Mouse (Mus musculus) embryonic facial prominence, embryonic 12.5 days (tissue): ENCODE data around the gene Nid1. TPM values are rescaled to one million over a fixed set of nuclear protein-coding genes. Genes with fewer than 3 reads are reported as not detected.

Experiments used
- ATAC-seq: fragments of 200-750 bp; cut with Nextera tagmentation; 2 replicates; pipeline ENCODE4 v1.8.0; 2017; ENCODE audit not compliant: insufficient number of reproducible peaks, insufficient read depth, low FRiP score, low TSS enrichment
- H3K27ac ChIP-seq: fragments of 300-500 bp; sonication (generic); 2 replicates; pipeline ENCODE4 v1.5.1; 2016; ENCODE audit warnings: mild to moderate bottlenecking
- H3K27me3 ChIP-seq: fragments of 300-500 bp; sonication (generic); 2 replicates; pipeline ENCODE4 v1.6.1; 2016; ENCODE audit warnings: mild to moderate bottlenecking, moderate library complexity
- H3K36me3 ChIP-seq: fragments of 300-500 bp; sonication (generic); 2 replicates; pipeline ENCODE4 v1.6.1; 2016; ENCODE audit warnings: mild to moderate bottlenecking
- H3K4me1 ChIP-seq: fragments of 300-500 bp; sonication (generic); 2 replicates; pipeline ENCODE4 v1.6.1; 2016
- H3K4me2 ChIP-seq: fragments of 300-500 bp; sonication (generic); replicated peaks from 2 replicates; pipeline ENCODE4 v1.6.1; 2016; ENCODE audit warnings: mild to moderate bottlenecking, moderate library complexity
- H3K4me3 ChIP-seq: fragments of 300-500 bp; sonication (generic); 2 replicates; pipeline ENCODE4 v1.5.1; 2016; ENCODE audit warnings: mild to moderate bottlenecking
- H3K9ac ChIP-seq: fragments of 300-500 bp; sonication (generic); 2 replicates; pipeline ENCODE4 v1.6.1; 2016; ENCODE audit warnings: mild to moderate bottlenecking, moderate library complexity
- H3K9me3 ChIP-seq: fragments of 300-500 bp; sonication (generic); 2 replicates; pipeline ENCODE4 v1.6.1; 2016; ENCODE audit warnings: mild to moderate bottlenecking, moderate library complexity
- WGBS: fragments of 180-500 bp; shearing (Covaris S2); methylation state at CpG from one replicate; pipeline ENCODE4 v1.1.7; 2016; 5-methylcytosine and 5-hydroxymethylcytosine counted together
- polyA plus RNA-seq: library from polyadenylated mRNA; unstranded; fragments of >200 nt; fragmentation: Nextera tagmentation; extraction: Ambion mirVana; gene quantifications from 2 replicates; pipeline ENCODE4 v1.2.1, GENCODE M21; 2016

Nid1 gene
- polyA plus RNA-seq, 1 experiment from 2014 or later = 65.7 TPM

DNA sequence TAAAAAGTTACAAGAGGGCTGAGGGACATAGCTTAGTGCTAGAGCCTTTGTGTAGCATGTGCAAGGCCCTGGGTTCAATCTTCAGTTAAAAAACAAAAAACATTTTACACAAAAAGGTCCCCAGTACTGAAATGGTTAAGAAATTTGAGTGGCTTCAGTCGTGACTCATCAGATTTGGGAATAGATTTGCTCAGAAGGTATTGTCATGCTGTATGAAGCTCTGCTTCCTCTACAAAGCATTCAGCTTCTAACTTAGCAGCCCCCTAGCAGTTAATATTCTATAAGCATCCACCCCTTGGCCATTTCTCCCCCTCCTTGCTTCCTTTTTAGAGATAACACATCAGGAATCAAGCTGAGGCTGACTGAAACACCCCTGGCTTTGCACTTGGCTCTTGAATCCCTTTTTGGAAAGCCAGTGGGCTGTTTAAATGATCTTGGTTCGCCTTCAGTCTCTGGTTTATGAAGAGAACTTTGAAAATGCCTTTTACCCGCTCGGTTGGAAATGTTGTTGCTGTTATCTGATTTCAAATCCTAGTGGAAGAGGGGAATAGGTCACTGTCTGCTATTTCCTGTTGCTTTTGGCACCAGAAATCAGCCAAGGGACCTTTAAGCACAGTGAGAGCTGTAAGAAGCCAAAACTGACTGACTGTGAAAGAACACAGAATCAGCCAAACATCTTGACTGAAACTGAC is 66.5 kb downstream of the Nid1 start:
- Histone ChIP-seq H3K4me2 (no peak overlapping the region), H3K27ac (peak overlapping the region; percentile 19; the same call in 1 of the 2 replicates), H3K4me1 (no peaks in the 10 kb centered on the region), H3K9ac (no peak overlapping the region), H3K9me3 (no peaks in the 10 kb centered on the region), H3K36me3 (peaks cover 43% of the 10 kb centered on the region), H3K4me3 (no peak overlapping the region), H3K27me3 (no peaks in the 10 kb centered on the region)
- ATAC-seq = no peak
- 41% methylated on average over 4 of the region's 4 CpGs for WGBS

DNA sequence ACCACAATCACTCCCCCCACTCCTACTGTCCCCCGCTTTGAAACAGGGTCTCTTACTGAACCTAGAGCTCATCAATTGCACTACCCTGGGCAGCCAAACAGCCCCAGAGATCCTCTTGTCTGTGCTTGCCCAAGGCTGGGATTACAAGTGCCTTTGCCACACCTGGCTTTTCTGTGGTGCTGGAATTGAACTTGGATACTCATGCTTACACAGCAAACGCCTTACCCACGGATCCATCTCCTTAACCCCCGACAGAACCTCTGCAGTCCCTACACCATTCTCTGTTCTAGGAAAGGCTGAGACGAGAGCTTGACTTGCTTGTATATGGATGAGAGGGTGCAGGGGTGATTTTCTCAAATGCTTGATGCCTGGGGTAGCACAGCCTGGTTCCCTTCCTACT is 67.7 kb downstream of the Nid1 start:
- Histone ChIP-seq H3K4me3 (no peak overlapping the region), H3K9ac (no peak overlapping the region), H3K4me1 (no peaks in the 10 kb centered on the region), H3K36me3 (peaks cover 48% of the 10 kb centered on the region), H3K4me2 (no peak overlapping the region), H3K9me3 (no peaks in the 10 kb centered on the region), H3K27ac (no peak overlapping the region), H3K27me3 (no peaks in the 10 kb centered on the region)
- no peak for ATAC-seq
- WGBS = 82% methylated on average over 5 of the region's 5 CpGs

DNA sequence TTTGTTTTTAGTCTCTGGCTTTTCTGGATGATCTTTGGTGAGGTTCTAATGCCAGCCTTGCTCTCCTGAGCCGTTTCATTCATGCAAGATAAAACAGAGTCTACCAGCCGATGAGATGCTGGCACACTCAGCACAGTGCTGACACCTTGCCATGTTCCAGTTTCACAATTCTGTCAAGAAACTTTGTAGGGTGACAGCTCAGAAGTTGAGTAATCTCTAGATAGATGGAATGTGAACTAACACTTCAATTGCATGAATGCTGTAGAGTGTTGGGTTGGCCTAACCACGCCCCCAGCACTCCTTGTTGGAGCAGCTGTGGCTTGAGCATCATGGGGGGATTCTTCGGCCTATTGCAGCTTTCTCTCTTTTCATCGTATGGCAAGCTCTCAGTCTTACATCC is 69.2 kb downstream of the Nid1 start:
- Histone ChIP-seq H3K27ac (no peak overlapping the region), H3K36me3 (peaks cover 53% of the 10 kb centered on the region), H3K4me1 (no peaks in the 10 kb centered on the region), H3K9me3 (no peaks in the 10 kb centered on the region), H3K27me3 (no peaks in the 10 kb centered on the region), H3K4me3 (no peak overlapping the region), H3K4me2 (no peak overlapping the region), H3K9ac (no peak overlapping the region)
- no peak for ATAC-seq
- 89% methylated on average over 5 of the region's 5 CpGs for WGBS

DNA sequence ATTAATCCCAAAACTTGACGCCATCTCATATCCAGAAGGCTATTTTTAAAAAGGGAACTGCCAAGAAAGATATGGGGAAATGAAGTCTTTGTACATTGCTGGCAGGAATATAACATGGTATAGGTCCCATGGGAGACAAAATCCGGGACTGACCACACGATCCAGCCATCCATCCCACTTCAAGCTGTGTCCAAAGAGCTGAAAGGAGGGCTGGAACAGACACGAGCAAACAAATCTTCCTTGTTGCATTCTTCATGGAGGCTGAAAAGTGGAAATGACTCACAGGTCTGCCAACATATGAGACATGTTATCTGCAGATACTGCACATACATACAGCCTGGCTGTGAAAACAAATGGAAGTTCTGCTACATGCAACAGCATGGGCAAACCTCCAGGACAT is 77.5 kb downstream of the Nid1 start:
- no peak overlapping the region for H3K9ac ChIP-seq
- H3K9me3 ChIP-seq = no peaks in the 10 kb centered on the region
- no peak overlapping the region for H3K27ac ChIP-seq
- peaks cover 10% of the 10 kb centered on the region for H3K36me3 ChIP-seq
- no peak for ATAC-seq
- H3K27me3 ChIP-seq = no peaks in the 10 kb centered on the region
- 81% methylated on average over 4 of the region's 4 CpGs for WGBS
- no peak overlapping the region for H3K4me3 ChIP-seq
- H3K4me2 ChIP-seq = no peak overlapping the region
- no peaks in the 10 kb centered on the region for H3K4me1 ChIP-seq

DNA sequence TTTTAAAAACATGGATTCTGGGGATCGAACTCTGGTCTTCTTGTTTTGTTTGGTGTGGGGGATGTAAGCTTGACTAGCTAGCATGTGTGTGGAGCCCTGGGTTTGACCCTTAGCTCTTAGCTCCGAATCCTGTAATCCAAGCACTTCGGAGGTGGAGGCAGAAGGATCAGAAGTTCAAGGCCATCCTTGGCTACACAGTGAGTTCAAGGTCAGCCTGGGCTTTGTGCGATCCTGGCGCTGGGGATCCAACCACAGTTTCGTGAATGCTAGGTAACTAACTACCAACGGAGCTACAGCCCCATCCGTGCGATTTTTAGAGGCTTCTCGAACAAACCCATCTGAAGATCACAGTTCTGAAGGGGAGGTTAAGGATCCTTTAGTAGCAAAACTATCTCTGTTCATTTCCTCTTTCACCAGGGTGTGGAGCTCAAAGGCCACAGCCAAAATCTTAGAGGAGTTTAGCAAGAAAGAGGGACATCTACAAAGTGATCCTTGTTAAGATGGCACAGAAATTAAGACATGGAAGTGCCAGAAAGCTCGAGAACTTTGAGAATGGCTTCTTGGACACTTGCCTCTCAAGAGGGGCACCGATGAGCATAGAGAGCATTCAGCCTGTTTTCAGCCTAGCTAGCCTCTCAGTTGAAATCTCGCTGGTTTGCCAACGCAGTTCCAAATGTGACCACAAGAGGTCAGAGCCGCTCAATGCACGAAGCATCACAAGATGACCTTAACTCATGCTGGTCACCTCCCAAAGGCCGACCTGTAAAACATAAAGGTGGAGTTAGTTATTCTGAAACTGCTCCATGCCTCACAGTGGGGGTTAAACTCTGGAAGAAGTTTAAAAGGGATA is 79.2 kb downstream of the Nid1 start:
- WGBS = 50% methylated on average over 17 of the region's 17 CpGs
- Histone ChIP-seq H3K27me3 (no peaks in the 10 kb centered on the region), H3K9ac (no peak overlapping the region), H3K27ac (no peak overlapping the region), H3K4me1 (no peaks in the 10 kb centered on the region), H3K9me3 (no peaks in the 10 kb centered on the region), H3K4me3 (no peak overlapping the region), H3K36me3 (no peaks in the 10 kb centered on the region), H3K4me2 (no peak overlapping the region)
- ATAC-seq = no peak

DNA sequence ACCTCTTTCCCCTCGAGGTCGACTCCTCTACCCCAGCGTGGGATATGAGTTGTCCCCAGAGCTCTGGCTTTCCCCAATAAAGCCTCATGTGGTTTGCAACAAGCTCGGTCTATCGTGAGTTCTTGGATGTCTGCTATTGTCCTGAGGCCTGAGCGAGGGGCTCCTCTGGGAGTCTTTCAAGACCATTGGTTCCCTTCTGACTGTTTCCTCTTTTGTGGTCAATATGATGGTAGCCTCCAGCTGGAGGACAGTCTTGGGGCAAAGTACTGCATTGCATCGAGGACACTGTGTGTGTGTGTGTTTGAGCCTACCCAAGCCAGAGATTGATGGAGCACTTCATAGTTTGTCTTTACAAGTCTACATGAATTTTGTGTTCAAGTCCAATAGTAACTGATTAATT is 80.8 kb downstream of the Nid1 start:
- WGBS = 85% methylated on average over 7 of the region's 7 CpGs

DNA sequence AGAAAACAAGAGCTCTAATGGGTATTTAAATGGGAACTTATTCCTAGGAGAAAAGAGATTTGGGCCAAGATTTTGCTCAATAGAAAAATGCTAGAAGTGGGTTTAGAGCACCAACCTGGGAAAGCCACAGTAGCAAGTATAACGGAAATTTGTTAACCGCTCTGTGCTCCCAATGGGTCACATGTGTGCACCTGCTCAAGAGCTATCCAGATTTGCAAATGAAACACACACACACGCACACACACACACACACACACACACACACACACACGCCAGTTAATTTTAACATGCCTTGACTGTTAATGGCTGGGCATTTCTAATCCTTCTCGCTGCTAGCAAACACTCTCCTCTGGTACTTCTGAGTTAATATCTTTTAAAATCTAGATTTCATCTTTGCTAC is 83.1 kb downstream of the Nid1 start:
- no peaks in the 10 kb centered on the region for H3K9me3 ChIP-seq
- no peak overlapping the region for H3K27ac ChIP-seq
- no peaks in the 10 kb centered on the region for H3K27me3 ChIP-seq
- H3K4me1 ChIP-seq = 0 out of 2 replicates have a peak, but pooled peaks cover 2% of the 10 kb centered on the region
- no peak overlapping the region for H3K4me3 ChIP-seq
- no peaks in the 10 kb centered on the region for H3K36me3 ChIP-seq
- no peak for ATAC-seq
- H3K9ac ChIP-seq = no peak overlapping the region
- H3K4me2 ChIP-seq = no peak overlapping the region
- 90% methylated on average over 5 of the region's 5 CpGs for WGBS

More for the DNA sequence above, 80.8 kb downstream of the Nid1 start:
- H3K4me2 ChIP-seq = no peak overlapping the region
- no peaks in the 10 kb centered on the region for H3K9me3 ChIP-seq
- no peaks in the 10 kb centered on the region for H3K27me3 ChIP-seq
- no peak overlapping the region for H3K9ac ChIP-seq
- H3K4me3 ChIP-seq = no peak overlapping the region
- ATAC-seq = no peak
- H3K36me3 ChIP-seq = no peaks in the 10 kb centered on the region
- H3K27ac ChIP-seq = no peak overlapping the region
- no peaks in the 10 kb centered on the region for H3K4me1 ChIP-seq

DNA sequence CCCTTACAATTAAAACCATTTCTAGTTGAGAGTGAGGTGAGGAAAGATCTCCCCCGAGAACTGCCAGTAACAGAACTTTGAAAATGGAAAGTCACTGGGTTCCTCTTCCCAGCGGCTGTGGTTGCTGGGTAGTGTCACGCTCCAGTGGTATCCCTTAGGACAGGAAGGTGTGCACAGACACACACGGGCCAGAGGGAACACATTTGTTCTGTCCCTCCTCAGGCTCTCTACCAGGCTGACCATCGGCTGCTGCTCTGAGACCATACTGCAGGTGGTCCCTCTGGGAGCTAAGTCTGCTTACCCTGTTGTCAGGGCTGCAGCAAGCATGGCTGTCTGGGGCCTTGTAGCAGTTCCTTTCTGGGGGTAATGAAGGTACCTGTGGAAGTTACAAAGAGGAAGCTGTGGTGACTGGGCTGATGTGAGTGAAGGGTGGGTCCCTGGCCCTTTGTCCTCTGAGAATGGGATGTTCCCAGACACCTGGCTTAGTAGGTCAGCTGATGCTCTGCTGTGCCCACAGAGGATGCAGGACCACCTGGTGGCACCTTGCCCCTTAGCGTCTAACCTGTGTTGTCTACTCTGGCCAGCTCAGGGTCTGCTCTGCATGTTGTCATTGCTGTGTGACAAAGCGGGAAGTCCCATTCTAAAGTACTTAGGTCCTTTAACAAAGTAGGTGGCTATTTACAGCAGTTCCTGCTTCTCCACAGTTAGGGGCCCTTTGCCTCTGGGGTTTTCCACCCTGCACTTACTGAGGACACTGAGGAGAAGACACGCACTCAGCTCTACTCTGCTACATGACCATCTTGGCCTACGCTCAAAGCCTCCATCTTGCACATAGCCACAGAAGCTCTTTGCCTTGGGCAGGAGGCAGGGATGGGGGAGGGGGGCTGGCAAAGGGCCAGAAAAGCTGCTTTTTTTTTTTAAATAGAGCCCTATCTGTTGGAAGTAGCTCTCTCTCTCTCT is 86.6 kb downstream of the Nid1 start:
- 83% methylated on average over 9 of the region's 9 CpGs for WGBS
- Histone ChIP-seq H3K27me3 (no peaks in the 10 kb centered on the region), H3K9me3 (no peaks in the 10 kb centered on the region), H3K9ac (no peak overlapping the region), H3K36me3 (no peaks in the 10 kb centered on the region), H3K27ac (no peak overlapping the region), H3K4me3 (no peak overlapping the region), H3K4me2 (no peak overlapping the region), H3K4me1 (0 out of 2 replicates have a peak, but pooled peaks cover 2% of the 10 kb centered on the region)
- ATAC-seq = 0 out of 2 replicates have a peak, but pooled peaks have one; percentile 55

DNA sequence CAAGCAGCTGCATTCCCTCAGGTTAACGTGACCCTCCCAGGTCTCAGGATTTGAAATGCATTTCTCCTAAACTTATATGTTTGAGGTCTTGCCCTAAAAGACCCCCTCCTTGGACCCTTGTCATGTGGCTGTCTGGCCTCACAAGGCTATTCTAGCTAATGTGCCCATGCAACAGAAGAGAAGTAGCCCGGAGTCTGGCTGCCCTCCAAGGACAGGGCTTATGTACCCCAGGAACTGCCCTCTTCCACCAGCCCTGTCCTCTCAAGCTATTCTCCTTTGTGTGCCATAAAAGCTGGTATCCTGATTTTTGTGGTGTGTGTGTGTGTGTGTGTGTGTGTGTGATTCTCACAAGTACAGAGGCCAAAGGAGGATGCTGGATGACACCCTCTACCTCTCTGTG is 87.9 kb downstream of the Nid1 start:
- Histone ChIP-seq H3K9me3 (no peaks in the 10 kb centered on the region), H3K9ac (no peak overlapping the region), H3K4me1 (0 out of 2 replicates have a peak, but pooled peaks cover 2% of the 10 kb centered on the region), H3K36me3 (no peaks in the 10 kb centered on the region), H3K27ac (no peak overlapping the region), H3K4me3 (no peak overlapping the region), H3K4me2 (no peak overlapping the region), H3K27me3 (no peaks in the 10 kb centered on the region)
- ATAC-seq = no peak
- 88% methylated on average over 2 of the region's 2 CpGs for WGBS

DNA sequence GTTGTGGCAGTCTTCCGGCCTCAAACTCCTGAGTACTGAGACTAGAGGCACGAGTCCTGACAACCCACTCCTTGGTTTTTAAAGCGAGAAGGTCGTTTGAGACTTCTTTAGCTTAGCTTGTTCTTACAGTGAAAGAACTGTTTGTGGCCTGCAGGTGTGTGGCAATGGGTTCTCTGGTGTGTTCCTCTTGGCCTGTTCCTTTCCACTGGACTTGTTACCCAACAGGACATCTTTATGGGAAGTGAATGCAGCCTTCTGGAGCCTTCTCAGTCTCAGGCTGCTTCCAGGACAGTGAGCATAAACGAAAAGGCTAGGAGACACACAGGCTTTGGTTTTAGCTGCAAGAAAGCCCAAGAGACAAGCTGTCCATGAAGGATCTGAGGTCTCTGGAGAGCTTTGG is 88.5 kb downstream of the Nid1 start:
- WGBS = 82% methylated on average over 5 of the region's 5 CpGs

DNA sequence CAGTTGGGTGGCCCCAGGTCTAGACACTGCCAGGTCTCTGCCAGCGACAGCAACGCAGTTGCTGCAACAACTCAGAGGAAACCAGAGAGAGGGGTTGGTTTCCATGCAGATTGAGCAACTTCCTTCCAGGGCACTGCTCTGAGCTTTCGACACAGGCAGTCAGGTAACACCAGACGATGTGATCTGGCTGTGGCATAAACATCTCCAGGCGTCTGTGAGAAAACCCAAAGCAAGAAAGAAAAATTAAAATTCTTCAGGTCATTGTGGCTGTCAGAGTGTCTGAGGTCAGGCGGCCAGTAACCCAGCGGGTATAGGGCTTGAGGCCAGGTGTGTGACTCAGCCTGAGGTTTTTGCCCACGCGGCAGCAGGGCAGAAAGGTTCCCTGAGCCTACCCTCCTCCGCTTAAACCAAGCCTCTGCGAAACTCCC is 91.8 kb downstream of the Nid1 start:
- H3K36me3 ChIP-seq = no peaks in the 10 kb centered on the region
- no peak overlapping the region for H3K4me3 ChIP-seq
- no peaks in the 10 kb centered on the region for H3K27me3 ChIP-seq
- no peak for ATAC-seq
- no peak overlapping the region for H3K27ac ChIP-seq
- H3K4me1 ChIP-seq = 0 out of 2 replicates have a peak, but pooled peaks cover 2% of the 10 kb centered on the region
- H3K9ac ChIP-seq = no peak overlapping the region
- H3K4me2 ChIP-seq = no peak overlapping the region
- no peaks in the 10 kb centered on the region for H3K9me3 ChIP-seq
- WGBS = 61% methylated on average over 11 of the region's 11 CpGs

More for the DNA sequence above, 88.5 kb downstream of the Nid1 start:
- Histone ChIP-seq H3K27me3 (no peaks in the 10 kb centered on the region), H3K36me3 (no peaks in the 10 kb centered on the region), H3K4me1 (0 out of 2 replicates have a peak, but pooled peaks cover 2% of the 10 kb centered on the region), H3K4me3 (no peak overlapping the region), H3K9me3 (no peaks in the 10 kb centered on the region), H3K27ac (no peak overlapping the region), H3K9ac (no peak overlapping the region), H3K4me2 (no peak overlapping the region)
- ATAC-seq = no peak
